In genomic region chr6:87270452-87270851, GRCm38 (mm10) we compare ENCODE assay signal across 9 mouse cellular contexts.
DNase-seq lines count a peak whose midpoint lies in the region; ATAC-seq and TF ChIP-seq lines count a peak whose summit lies in the region.
"Had no signal": no experiment of that assay in that cellular context is flagged by ENCODE, and none has a peak within 500 bp of the region (broad histone marks: within the 10 kb centered on the region; RNA-seq: fewer than 3 reads in every experiment).

No protein-coding gene starts in this region.

- H3K9me3 ChIP-seq in lung, embryonic 14.5 days (ENCODE audit: low read depth, low read length) = peaks cover 7% of the 10 kb centered on the region; the same call in 1 of the 2 replicates
- H3K9me3 ChIP-seq in heart, embryonic 11.5 days (replicated peaks; ENCODE audit: control insufficient read depth, low read length) = peaks cover 6% of the 10 kb centered on the region; the same call in 1 of the 2 replicates

- ATAC-seq in lung, embryonic 14.5 days (ENCODE audit: insufficient read depth) = peak; percentile 57; the same call in 1 of the 2 replicates
- ATAC-seq in heart, embryonic 11.5 days (replicated peaks; ENCODE audit: insufficient number of reproducible peaks, low FRiP score, low TSS enrichment) = no peak

- no peak overlapping the region for H3K4me2 ChIP-seq in lung, embryonic 14.5 days
- no peak overlapping the region for H3K4me2 ChIP-seq in heart, embryonic 11.5 days

- H3K4me1 ChIP-seq in lung, embryonic 14.5 days (ENCODE audit: insufficient read depth) = peaks cover 28% of the 10 kb centered on the region
- H3K4me1 ChIP-seq in heart, embryonic 11.5 days (ENCODE audit: control insufficient read depth, insufficient read depth, low read length) = peaks cover 7% of the 10 kb centered on the region; the same call in 1 of the 2 replicates

- no peaks in the 10 kb centered on the region for H3K27me3 ChIP-seq in lung, embryonic 14.5 days (ENCODE audit: insufficient read depth, low read length)
- peaks cover 2% of the 10 kb centered on the region; the same call in 1 of the 2 replicates for H3K27me3 ChIP-seq in heart, embryonic 11.5 days (ENCODE audit: control insufficient read depth, insufficient read depth, low read length)

- no peak overlapping the region for H3K4me3 ChIP-seq in lung, embryonic 14.5 days (ENCODE audit: low read depth, low read length)
- H3K4me3 ChIP-seq in heart, embryonic 11.5 days (ENCODE audit: low read depth, low read length) = no peak overlapping the region
- H3K4me3 ChIP-seq: megakaryocyte, embryonic 14.5 days had no signal

- peak; percentile 81 for DNase-seq in lung, embryonic 14.5 days
- no peak for DNase-seq in lung, postnatal 36 days
- peak; percentile 41 for DNase-seq in forelimb bud, embryonic 11.5 days (ENCODE audit: low read depth, low spot score)
- DNase-seq in layer of hippocampus, adult 9-11 months = peak; percentile 46
- DNase-seq in right cerebral cortex, postnatal 10 days (ENCODE audit: low spot score in 2 of 2) = peak; percentile 75 to 78
- no peak for DNase-seq in heart, adult 9 months (ENCODE audit: low spot score in 2 of 2)
- DNase-seq: thymus, adult 2 months had no signal

- no peak overlapping the region for H3K9ac ChIP-seq in lung, embryonic 14.5 days
- H3K9ac ChIP-seq in heart, embryonic 11.5 days (ENCODE audit: low read depth, low read length) = no peak overlapping the region

- 8% methylated on average over 7 of the region's 7 CpGs for WGBS in lung, embryonic 14.5 days
- WGBS in heart, embryonic 11.5 days (ENCODE audit: insufficient replicate concordance) = 30% methylated on average over 7 of the region's 7 CpGs

- no peak for TF ChIP-seq CTCF in lung, embryonic 14.5 days (IDR thresholded peaks at IDR 0.05; ENCODE audit: low read depth)

- H3K27ac ChIP-seq in lung, embryonic 14.5 days (ENCODE audit: low read depth) = peak overlapping the region; percentile 40; the same call in 1 of the 2 replicates
- H3K27ac ChIP-seq in heart, embryonic 11.5 days (ENCODE audit: low read depth, low read length) = no peak overlapping the region

- H3K36me3 ChIP-seq in lung, embryonic 14.5 days (ENCODE audit: insufficient read depth) = peaks cover 26% of the 10 kb centered on the region
- peaks cover 6% of the 10 kb centered on the region for H3K36me3 ChIP-seq in heart, embryonic 11.5 days (ENCODE audit: control insufficient read depth, insufficient read depth, low read length)

Comparison
In these comparisons a context has a peak if more than half of its experiments do, and no peak if none do; other contexts are left out.
1. DNase-seq: peak in lung, embryonic 14.5 days (single experiment), forelimb bud, embryonic 11.5 days (single experiment), layer of hippocampus, adult 9-11 months (single experiment) and right cerebral cortex, postnatal 10 days (2 of 2); none in lung, postnatal 36 days (single experiment) and heart, adult 9 months (0 of 2).